Mouse (Mus musculus): ENCODE data around the gene Vsig4. TPM values are rescaled to one million over a fixed set of nuclear protein-coding genes. Genes with fewer than 3 reads are reported as not detected.
"Not testable (repeated sequence)": the region's sequence is repeated elsewhere in the genome, so short reads cannot be mapped to it uniquely, and the experiment has no call there.

The Vsig4 gene
- total RNA-seq (2021), result not detected
- long read RNA-seq, experiment 1, result 0 reads
- long read RNA-seq, experiment 2, result 0 reads

DNA sequence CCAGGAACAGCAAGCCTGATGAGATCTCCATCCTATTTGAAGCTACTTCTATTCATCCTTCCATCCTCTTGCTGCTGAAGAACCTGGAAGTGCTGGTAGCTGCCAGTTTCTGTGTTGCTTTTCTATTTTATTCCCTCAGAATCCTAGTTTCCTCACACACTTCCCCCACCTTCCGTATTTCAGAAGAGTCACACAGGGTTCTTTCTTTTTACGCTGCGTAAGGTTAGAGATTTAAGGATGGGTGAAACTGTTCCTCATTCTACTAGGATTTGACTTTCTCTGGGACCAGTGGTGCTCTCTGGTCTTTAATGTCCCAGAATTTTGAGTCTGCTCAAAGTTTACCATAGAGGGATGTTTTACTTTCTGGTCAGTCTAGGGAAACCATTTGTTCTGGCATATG, at the start of gene Vsig4:
Vsig4 (minus strand) TSS at position 101 of the 400 bp plus-strand sequence.
- intact Hi-C loops (cut with DNase I; ENCODE audit: low total_unique reads), result no loop called here
- no peak for DNase-seq

DNA sequence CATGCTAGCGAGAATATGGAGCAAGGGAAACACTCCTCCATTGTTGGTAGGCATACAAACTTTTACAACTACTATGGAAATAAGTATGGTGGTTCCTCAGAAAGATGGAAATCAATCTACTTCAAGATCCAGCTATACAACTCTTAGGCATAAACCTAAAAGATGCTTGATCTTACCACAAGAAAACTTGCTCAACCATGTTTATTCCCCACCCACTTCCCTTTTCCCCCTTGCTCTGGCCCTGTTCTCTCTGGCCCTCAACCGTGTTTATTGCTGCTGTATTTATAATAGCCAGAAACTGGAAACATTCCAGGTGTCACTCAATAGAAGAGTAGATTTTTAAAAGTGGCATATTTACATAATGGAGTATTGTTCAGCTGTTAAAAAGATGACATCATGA, 45.9 kb upstream of the Vsig4 start:
- no peak for DNase-seq
- intact Hi-C loops (cut with DNase I; ENCODE audit: low total_unique reads), result no loop called here

- intact Hi-C loops (cut with DNase I; ENCODE audit: low total_unique reads), result no loop called here
- no peak for DNase-seq
These were observed 36.5 kb upstream of the Vsig4 start for GRCm38 (mm10) chrX:96329764-96330163.

- DNase-seq, result no peak
- intact Hi-C loops (cut with DNase I; ENCODE audit: low total_unique reads), result no loop called here
These were observed 36.7 kb downstream of the Vsig4 start for GRCm38 (mm10) chrX:96256509-96256908.

DNA sequence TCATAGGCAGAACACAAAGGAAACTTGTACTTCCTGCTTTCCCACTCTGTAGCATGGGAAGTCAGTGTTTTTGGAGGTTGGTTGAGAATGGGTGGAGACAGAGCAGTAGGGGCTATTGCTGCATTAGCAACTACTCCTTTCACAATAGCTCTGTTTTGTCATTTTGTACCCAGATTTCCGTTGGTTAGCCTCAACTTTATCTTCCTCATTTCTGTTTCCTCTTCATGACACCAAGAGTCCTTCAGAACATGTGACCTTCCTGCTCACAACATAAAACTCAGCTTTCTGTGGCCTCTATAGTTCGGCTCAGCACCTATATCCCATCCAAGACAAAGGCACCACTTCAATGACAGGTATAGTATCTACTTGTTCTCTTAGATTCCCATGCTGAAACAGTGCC, 53.6 kb downstream of the Vsig4 start:
- no peak for DNase-seq
- intact Hi-C loops (cut with DNase I; ENCODE audit: low total_unique reads), result no loop called here

DNA sequence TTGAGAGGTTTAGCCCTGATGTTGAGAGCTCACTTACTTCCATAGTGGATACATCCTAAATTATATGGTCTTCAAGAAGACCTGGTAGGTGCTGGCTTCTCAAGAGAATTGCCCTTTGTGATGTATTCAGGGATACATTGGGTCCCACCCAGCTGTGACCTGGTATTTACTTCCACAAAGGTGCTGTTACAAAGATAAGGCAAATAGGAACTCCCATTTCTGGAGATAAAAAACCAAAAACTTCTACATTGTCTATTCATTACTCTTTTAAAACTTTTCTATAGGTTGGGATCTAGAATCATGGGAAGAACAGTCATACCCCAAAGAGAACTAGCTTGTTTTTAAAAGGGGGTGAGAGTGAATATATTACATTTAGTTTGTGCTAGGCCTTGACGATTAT, 54.2 kb downstream of the Vsig4 start:
- intact Hi-C loops (cut with DNase I; ENCODE audit: low total_unique reads), result no loop called here
- DNase-seq, result no peak

DNA sequence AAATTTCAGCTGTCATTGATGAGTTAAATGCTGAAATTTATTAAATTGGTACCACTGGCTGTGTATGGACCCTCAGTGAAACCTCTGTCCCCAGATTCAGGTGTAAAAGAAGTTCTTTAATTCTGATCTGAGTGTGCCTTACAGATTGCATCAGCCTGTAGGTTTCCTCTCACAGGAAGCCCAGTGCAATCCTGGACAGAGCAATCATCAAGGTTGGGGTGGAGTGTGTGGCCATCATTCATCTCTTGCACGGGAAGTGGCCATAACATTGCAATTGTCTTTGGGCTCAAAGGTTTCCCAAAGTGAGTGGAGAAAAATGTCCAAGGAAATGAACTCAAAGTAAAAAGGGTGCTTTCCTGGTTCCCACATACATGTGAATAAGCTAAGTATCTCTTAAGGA, 57.5 kb downstream of the Vsig4 start:
- no peak for DNase-seq
- intact Hi-C loops (cut with DNase I; ENCODE audit: low total_unique reads), result no loop called here

GRCm38 (mm10) chrX:96227030-96227429, 66.2 kb downstream of the Vsig4 start:
- intact Hi-C loops (cut with DNase I; ENCODE audit: low total_unique reads), result no loop called here
- no peak for DNase-seq

GRCm38 (mm10) chrX:96225474-96225873, 67.8 kb downstream of the Vsig4 start:
- intact Hi-C loops (cut with DNase I; ENCODE audit: low total_unique reads), result no loop called here
- DNase-seq, result no peak

- no peak for DNase-seq
- intact Hi-C loops (cut with DNase I; ENCODE audit: low total_unique reads), result no loop called here
These were observed 69.0 kb downstream of the Vsig4 start for GRCm38 (mm10) chrX:96224210-96224609.

DNA sequence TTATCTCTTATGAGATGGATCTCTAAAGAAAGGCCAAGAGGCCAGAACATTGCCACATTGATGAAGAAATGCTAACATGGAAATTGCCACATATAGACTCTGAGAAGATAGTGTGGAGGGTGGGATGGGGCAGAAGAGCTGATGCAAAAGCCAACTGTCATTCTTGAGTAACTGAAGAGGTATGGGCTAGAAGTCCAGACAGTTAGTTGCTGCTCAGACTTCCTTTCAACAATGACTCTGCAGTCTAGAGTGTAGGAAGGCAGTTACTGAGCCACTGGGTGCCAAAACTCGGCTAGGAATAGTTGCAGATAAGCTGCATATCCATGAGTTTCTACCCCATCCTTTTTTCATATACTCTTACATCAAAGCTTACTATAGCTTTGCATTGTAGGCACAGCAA, 75.2 kb downstream of the Vsig4 start:
- no peak for DNase-seq
- intact Hi-C loops (cut with DNase I; ENCODE audit: low total_unique reads), result no loop called here

DNA sequence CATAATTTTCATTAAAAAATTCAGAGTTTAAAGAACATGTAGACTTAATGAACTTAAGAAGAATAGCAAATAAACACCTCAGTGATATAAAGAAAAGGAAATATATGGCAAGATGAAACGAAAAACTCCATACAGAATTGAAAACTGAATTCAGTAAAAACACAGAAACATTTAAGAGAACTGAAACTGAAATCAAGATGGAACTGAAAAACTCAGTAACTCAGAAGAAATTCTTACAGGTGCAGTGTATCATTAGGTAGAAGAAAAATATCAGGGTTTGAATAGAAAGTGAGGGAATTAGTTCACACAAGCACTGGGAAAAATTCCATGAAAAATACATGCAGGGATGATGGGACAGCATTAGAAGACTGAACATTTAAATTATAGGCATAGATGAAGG, 86.4 kb downstream of the Vsig4 start:
- DNase-seq, result no peak
- intact Hi-C loops (cut with DNase I; ENCODE audit: low total_unique reads), result no loop called here

DNA sequence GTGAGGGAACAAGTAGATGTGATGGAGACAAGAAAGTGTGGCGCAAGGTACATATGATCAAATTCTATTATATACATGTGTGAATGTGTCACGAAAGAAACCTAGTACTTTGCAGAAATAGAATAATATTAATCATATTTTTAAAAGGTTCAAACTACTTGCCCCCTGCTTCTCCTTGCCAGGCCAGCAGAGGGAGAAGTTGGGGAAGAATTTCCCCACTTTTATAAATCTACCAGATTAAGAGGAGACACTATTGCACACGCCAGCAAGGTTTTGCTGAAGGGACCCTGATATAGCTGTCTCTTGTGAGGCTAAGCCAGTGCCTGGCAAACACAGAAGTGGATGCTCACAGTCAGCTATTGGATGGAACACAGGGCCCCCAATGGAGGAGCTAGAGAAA, 88.1 kb downstream of the Vsig4 start:
- intact Hi-C loops (cut with DNase I; ENCODE audit: low total_unique reads); DNase-seq: not testable (repeated sequence)

Small RNA genes within 50 kb of the gene (microRNA-seq; reads per million reads assigned to microRNA genes)
- gene Mir223, result 170 to 190 reads per million in 2 experiments

Other genes starting within 250 kb of the Vsig4 start
- gene Msn, start 197.4 kb downstream of the Vsig4 start, total RNA-seq (2021), result 10 to 100 TPM; 52.9 to 62.6 TPM
- gene Heph, start 161.9 kb upstream of the Vsig4 start, total RNA-seq (2021), result 1 to 10 TPM; 1.8 to 2.2 TPM
- not detected for gene Hsf3, start 162.9 kb upstream of the Vsig4 start, total RNA-seq (2021)